Mouse (Mus musculus) lung, adult 2 months (tissue): ENCODE data around the gene Clpb.

Source experiments
- CTCF ChIP-seq: fragments of 200-500 bp; IDR thresholded peaks from 2 replicates; pipeline ENCODE4 v1.5.1; 2011; ENCODE audit warnings: mild to moderate bottlenecking, low read length, control low read depth; ENCODE audit not compliant: insufficient read depth
- POLR2A ChIP-seq: fragments of 200-500 bp; IDR thresholded peaks from 2 replicates; pipeline ENCODE4 v1.6.1; 2011; ENCODE audit warnings: low read depth, mild to moderate bottlenecking, control low read depth, low read length, borderline replicate concordance; ENCODE audit errors: extremely low read depth

GRCm38 (mm10) chr7:101680961-101681360 lies 17.5 kb downstream of the Clpb start:
- no peak for TF ChIP-seq POLR2A
- TF ChIP-seq CTCF = no peak
